Mouse (Mus musculus) activated CD4-positive, CD25-positive, alpha-beta regulatory T cell, adult 4 months (primary cell): ENCODE results near the gene Trak2. TPM values are rescaled to one million over a fixed set of nuclear protein-coding genes. Genes with fewer than 3 reads are reported as not detected.
"Not testable (repeated sequence)": the region's sequence is repeated elsewhere in the genome, so short reads cannot be mapped to it uniquely, and the experiment has no call there.

Experiments used
- ATAC-seq: one replicate; pipeline ENCODE4 v1.8.0; 2017
- polyA plus RNA-seq, 2 experiments: library from polyadenylated mRNA; unstranded; fragments of 100-300 nt; shearing (Covaris generic); gene quantifications; one replicate each; pipeline ENCODE4 v1.2.1; 2017

Trak2 gene
- polyA plus RNA-seq, 2 experiments from 2014 or later = 18.4 to 21.0 TPM

GRCm38 (mm10) chr1:58953686-58954434, 19.4 kb downstream of the Trak2 start:
- ATAC-seq = peak; percentile 51

GRCm38 (mm10) chr1:58952997-58953396, 20.2 kb downstream of the Trak2 start:
- no peak for ATAC-seq

- ATAC-seq = no peak
Measured at GRCm38 (mm10) chr1:58952526-58952925, 20.7 kb downstream of the Trak2 start.

GRCm38 (mm10) chr1:58951841-58952240, 21.4 kb downstream of the Trak2 start:
- no peak for ATAC-seq

- no peak for ATAC-seq
Measured at GRCm38 (mm10) chr1:58950899-58951648, 22.2 kb downstream of the Trak2 start.

- ATAC-seq = no peak
Measured at GRCm38 (mm10) chr1:58949561-58950106, 23.6 kb downstream of the Trak2 start.

- no peak for ATAC-seq
Measured at GRCm38 (mm10) chr1:58946718-58947117, 26.5 kb downstream of the Trak2 start.

DNA sequence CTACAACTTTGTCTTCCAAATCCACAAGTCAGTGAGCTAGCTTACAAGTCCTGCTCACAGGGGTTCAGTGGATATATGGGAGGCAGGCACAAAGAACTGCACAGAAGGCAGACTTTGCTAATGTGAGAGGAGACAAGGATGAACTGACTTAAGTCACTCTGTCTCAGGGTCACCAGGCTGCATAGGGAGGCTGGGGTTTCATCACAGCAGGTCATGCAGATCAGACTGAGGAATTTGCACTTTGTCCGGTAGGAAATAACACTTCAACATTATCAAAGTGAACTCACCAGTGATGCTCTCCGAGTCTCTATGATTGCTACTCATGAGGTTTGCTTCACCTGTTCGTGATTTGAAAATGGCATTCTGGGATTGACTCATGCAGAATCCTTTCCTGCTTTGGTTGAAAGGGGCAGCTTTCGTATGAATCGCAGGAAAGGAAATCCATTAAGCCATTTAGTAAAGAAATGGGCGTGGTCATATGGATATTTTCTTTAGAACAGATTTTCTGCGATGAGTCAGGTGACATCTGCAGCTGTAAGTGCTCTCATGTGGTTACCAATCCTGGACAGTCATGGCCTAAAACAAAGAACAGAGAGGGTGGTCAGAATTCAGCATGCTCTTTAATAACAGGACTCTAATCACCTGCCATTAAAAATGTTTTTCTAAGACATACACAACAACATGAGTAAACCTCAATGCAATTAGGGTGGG, 27.1 kb downstream of the Trak2 start:
- no peak for ATAC-seq

- ATAC-seq = no peak
Measured at GRCm38 (mm10) chr1:58945523-58945922, 27.7 kb downstream of the Trak2 start.

- no peak for ATAC-seq
Measured at GRCm38 (mm10) chr1:58937606-58938099, 35.6 kb downstream of the Trak2 start.

GRCm38 (mm10) chr1:58936746-58937605, 36.3 kb downstream of the Trak2 start:
- no peak for ATAC-seq

DNA sequence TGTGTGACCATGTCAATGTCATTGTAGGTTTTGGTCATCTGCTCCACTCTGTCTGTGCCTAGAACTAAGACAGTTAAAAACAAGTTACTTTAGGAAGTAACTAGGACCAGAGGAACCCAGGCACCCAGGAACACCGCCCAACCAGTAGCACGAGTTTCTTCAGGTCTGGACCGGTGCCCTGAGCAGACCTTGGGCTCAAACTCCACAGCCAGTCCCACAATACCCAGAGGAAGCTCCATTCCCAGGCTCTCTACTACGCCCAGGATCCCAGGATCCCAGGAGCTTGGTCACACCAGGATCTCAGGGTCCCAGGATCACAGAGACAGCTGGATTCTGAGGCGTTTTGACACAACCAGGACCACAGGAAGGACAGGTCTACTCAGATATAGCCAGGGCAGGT, 46.6 kb downstream of the Trak2 start:
- ATAC-seq = no peak

DNA sequence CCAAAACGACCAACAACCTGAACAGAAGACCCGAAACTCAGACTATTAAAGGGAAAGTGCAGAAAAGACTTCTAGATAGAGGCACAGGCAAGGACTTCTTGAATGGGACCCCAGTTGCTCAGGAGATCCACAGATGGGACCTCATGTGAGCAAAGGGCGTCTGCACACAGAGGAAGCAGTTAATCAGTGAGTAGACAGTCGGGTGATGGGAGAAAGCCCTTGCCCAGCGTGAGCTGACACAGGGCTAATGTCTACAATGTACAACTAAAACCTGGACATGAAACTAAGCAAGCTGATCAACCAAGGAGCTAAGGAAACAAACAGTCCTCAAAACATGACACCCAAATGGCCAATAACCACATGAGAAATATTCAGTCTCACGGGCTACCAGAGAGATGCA, 55.7 kb downstream of the Trak2 start:
- ATAC-seq = no peak

GRCm38 (mm10) chr1:58909636-58910272, 63.5 kb downstream of the Trak2 start:
- no peak for ATAC-seq

GRCm38 (mm10) chr1:58903681-58904080, 69.5 kb downstream of the Trak2 start:
- no peak for ATAC-seq

GRCm38 (mm10) chr1:58897561-58897960, 75.7 kb downstream of the Trak2 start:
- peak; percentile 93 for ATAC-seq

DNA sequence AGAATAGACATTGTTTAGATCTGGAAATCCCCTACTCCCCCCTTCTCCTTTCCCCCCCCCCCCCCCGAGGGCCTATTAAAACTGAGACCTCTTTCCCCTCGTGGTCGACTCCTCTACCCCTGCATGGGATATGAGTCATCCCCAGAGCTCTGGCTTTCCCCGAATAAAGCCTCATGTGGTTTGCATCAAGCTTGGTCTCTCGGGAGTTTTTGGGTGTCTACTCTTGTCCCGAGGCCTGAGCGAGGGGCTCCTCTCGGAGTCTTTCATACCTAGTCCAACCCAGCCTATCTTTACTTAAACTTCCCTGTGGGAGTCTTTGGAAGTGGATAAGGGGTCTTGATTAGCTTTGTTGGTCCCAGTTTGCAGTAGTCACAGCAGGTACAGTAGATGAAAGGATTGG, 80.8 kb downstream of the Trak2 start:
- not testable (repeated sequence) for ATAC-seq

- not testable (repeated sequence) for ATAC-seq
Measured at GRCm38 (mm10) chr1:58891481-58892170, 81.6 kb downstream of the Trak2 start.

GRCm38 (mm10) chr1:58890697-58891290, 82.4 kb downstream of the Trak2 start:
- not testable (repeated sequence) for ATAC-seq

DNA sequence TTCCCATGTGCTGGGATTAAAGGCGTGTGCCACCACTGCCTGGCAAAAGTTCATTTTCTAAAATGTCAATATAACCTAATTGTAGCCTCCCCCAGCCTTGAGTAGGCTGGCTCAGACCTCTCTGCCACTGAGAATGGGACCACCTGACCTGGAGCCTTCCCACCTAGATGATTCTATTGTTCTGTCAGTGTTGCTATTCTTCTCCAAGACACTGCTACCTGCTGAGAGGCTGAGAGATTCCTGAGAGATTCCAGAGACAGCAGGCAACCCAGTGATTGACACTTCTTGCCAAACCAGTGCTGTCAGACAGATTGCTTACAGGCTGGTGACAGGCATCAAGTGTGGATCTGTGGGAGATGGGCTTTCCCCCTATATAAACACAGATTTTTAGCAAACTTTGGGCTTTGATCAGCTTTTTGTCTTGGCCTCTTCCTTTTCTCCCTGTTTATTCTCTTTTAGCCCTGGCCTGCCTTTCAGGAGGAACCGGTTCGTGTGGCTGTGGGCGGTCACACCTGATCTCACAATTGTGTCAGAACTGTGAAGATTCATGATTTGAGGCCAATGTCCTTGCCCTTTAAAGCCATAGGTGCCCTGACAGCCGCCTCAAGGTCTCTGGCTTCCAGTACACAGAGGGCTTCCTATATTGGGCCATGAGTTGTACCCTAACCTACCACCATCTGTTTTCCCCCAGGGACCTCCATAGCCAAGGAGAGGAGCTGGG, 83.2 kb downstream of the Trak2 start:
- no peak for ATAC-seq
